Mouse (Mus musculus): ENCODE data around the gene Taar8c. TPM values are rescaled to one million over a fixed set of nuclear protein-coding genes. Genes with fewer than 3 reads are reported as not detected.
"Not testable (repeated sequence)": the region's sequence is repeated elsewhere in the genome, so short reads cannot be mapped to it uniquely, and the experiment has no call there.

Taar8c gene
- total RNA-seq, 2 experiments from 2014 or later, result not detected

GRCm38 (mm10) chr10:24074751-24075150 is 27.0 kb downstream of the Taar8c start:
- ATAC-seq (ENCODE audit: poor library complexity, severe bottlenecking), result not testable (repeated sequence)

- peak; percentile 78 for ATAC-seq (ENCODE audit: poor library complexity, severe bottlenecking)
Measured at GRCm38 (mm10) chr10:24058986-24059385, 42.7 kb downstream of the Taar8c start.

GRCm38 (mm10) chr10:24052039-24052438 is 49.7 kb downstream of the Taar8c start:
- no peak for ATAC-seq (ENCODE audit: poor library complexity, severe bottlenecking)

Other genes with a start within 250 kb of the Taar8c start
- gene Vnn1, start 207.2 kb downstream of the Taar8c start, total RNA-seq (2015), result not detected in 2 replicates
- gene Vnn1, start 207.2 kb downstream of the Taar8c start, total RNA-seq (2017), result not detected in 2 replicates
- not detected in 2 replicates for gene Taar1, start 181.6 kb downstream of the Taar8c start, total RNA-seq (2015)
- not detected in 2 replicates for gene Taar1, start 181.6 kb downstream of the Taar8c start, total RNA-seq (2017)
- not detected in 2 replicates for gene Taar2, start 163.3 kb downstream of the Taar8c start, total RNA-seq (2015)
- gene Taar2, start 163.3 kb downstream of the Taar8c start, total RNA-seq (2017), result not detected in 2 replicates
- gene Taar3, start 152.4 kb downstream of the Taar8c start, total RNA-seq (2015), result not detected in 2 replicates
- gene Taar3, start 152.4 kb downstream of the Taar8c start, total RNA-seq (2017), result not detected in 2 replicates
- gene Taar4, start 141.4 kb downstream of the Taar8c start, total RNA-seq (2015), result not detected in 2 replicates
- gene Taar4, start 141.4 kb downstream of the Taar8c start, total RNA-seq (2017), result not detected in 2 replicates
- not detected in 2 replicates for gene Taar5, start 131.2 kb downstream of the Taar8c start, total RNA-seq (2015)
- gene Taar5, start 131.2 kb downstream of the Taar8c start, total RNA-seq (2017), result not detected in 2 replicates
- gene Taar6, start 116.3 kb downstream of the Taar8c start, total RNA-seq (2015), result not detected in 2 replicates
- gene Taar6, start 116.3 kb downstream of the Taar8c start, total RNA-seq (2017), result not detected in 2 replicates
- gene Taar7a, start 108.4 kb downstream of the Taar8c start, total RNA-seq (2015), result not detected in 2 replicates
- gene Taar7a, start 108.4 kb downstream of the Taar8c start, total RNA-seq (2017), result not detected in 2 replicates
- not detected in 2 replicates for gene Taar7b, start 102.0 kb downstream of the Taar8c start, total RNA-seq (2015)
- not detected in 2 replicates for gene Taar7b, start 102.0 kb downstream of the Taar8c start, total RNA-seq (2017)
- gene Taar7d, start 74.7 kb downstream of the Taar8c start, total RNA-seq (2015), result not detected in 2 replicates
- not detected in 2 replicates for gene Taar7d, start 74.7 kb downstream of the Taar8c start, total RNA-seq (2017)
- not detected in 2 replicates for gene Taar7e, start 64.3 kb downstream of the Taar8c start, total RNA-seq (2015)
- not detected in 2 replicates for gene Taar7e, start 64.3 kb downstream of the Taar8c start, total RNA-seq (2017)
- gene Taar7f, start 52.4 kb downstream of the Taar8c start, total RNA-seq (2015), result not detected in 2 replicates
- gene Taar7f, start 52.4 kb downstream of the Taar8c start, total RNA-seq (2017), result not detected in 2 replicates
- gene Taar8a, start 25.4 kb downstream of the Taar8c start, total RNA-seq (2015), result not detected in 2 replicates
- not detected in 2 replicates for gene Taar8a, start 25.4 kb downstream of the Taar8c start, total RNA-seq (2017)
- gene Taar8b, start 9.6 kb downstream of the Taar8c start, total RNA-seq (2015), result not detected in 2 replicates
- not detected in 2 replicates for gene Taar8b, start 9.6 kb downstream of the Taar8c start, total RNA-seq (2017)
- gene Taar9, start 7.6 kb upstream of the Taar8c start, total RNA-seq (2015), result not detected in 2 replicates
- gene Taar9, start 7.6 kb upstream of the Taar8c start, total RNA-seq (2017), result not detected in 2 replicates
- 163 and 174 TPM in 2 replicates for gene Stx7, start 47.4 kb upstream of the Taar8c start, total RNA-seq (2015)
- gene Stx7, start 47.4 kb upstream of the Taar8c start, total RNA-seq (2017), result 174 and 189 TPM in 2 replicates
- not detected in 2 replicates for gene Moxd1, start 121.6 kb upstream of the Taar8c start, total RNA-seq (2015)
- not detected in 2 replicates for gene Moxd1, start 121.6 kb upstream of the Taar8c start, total RNA-seq (2017)

Measured in megakaryocyte, adult 5-6 weeks (primary cell).